Mouse (Mus musculus): ENCODE data around the gene Gng8.
A peak's percentile ranks its signal among the peaks of the same experiment; 100 is the strongest.

Gng8 gene

GRCm38 (mm10) chr7:16907842-16908241 lies 16.3 kb downstream of the Gng8 start:
- no peak for DNase-seq (ENCODE audit: low read depth in 1 of 2, low spot score in 2 of 2)

DNA sequence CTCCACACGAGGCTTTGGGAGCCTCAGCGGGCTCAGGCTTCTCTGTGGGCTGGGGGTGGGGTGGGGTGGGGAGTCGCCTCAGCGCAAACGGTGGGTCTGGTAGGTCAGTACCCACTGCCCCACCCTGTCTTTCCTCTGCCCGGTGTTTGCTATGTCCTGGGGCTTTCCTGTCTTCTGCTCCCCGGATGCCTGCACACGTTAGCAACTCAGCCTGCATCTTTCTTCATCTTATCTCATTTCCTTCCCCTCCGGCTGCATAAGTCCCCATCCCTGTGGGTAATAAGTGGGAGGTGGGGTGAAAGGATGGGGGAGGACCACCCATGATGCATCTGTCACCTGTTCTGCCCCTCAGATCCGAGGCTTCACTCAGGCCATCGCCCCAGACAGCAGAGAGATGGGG lies 16.8 kb downstream of the Gng8 start:
- DNase-seq (ENCODE audit: low read depth in 1 of 2, low spot score in 2 of 2), result no peak

GRCm38 (mm10) chr7:16908859-16909258 lies 17.3 kb downstream of the Gng8 start:
- no peak for DNase-seq (ENCODE audit: low read depth in 1 of 2, low spot score in 2 of 2)

DNA sequence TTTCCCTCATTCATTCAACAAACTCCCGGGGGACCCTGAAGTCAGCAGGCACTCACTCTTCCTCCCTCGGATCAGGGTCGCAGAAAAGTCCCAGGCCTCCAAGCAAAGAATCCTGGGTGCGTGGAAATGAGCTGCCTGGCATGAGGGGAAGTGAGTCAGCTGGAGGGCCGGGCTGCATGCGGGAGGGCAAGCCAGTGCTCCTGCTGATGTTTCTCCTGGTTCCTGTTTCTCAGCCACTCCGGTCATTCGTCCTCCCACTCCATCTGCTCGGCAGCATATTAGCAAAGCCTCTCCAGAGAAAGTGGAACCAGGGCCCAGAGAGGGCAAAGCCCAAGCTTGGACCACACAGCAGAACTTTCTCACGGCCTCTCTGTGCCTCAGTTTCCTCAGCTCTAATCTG lies 18.3 kb downstream of the Gng8 start:
- peak; percentile 40 to 57 for DNase-seq (ENCODE audit: low read depth in 1 of 2, low spot score in 2 of 2)

DNA sequence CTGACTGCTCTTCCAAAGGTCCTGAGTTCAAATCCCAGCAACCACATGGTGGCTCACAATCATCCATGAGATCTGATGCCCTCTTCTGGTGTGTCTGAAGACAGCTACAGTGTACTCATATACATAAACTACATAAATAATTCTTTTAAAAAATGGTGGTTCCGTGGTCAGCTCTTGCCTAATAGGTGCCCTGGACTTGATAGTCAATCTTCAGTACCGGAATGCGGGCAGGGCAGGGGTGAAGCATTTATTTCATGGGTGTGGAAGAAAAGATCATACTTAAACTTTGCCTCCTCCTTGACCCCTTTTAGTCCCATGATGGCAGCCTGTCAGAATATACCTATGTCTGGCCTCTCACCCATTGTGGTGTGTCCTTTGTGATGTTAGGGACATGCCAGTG lies 20.3 kb downstream of the Gng8 start:
- DNase-seq (ENCODE audit: low read depth in 1 of 2, low spot score in 2 of 2), result no peak

DNA sequence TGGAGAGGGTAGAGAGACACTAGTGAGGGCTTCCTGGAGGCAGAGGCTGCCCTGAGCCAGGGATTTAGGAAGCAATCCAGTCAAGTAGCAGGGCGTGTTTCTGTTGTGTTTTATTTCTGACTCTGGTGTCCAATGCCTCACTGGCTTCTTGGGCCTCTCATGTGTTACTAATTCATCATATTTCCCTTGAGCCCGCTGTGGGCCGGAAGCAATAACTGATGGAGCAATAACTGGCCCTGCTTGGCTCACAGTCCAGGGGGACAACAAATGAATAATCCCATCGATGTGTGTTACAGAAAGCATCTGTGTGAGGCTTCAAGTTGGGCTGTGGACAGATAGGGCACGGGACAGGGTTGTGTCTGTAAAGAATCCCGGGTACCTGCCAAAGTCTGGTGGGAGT lies 20.8 kb downstream of the Gng8 start:
- no peak for DNase-seq (ENCODE audit: low read depth in 1 of 2, low spot score in 2 of 2)

GRCm38 (mm10) chr7:16913806-16914452 lies 22.3 kb downstream of the Gng8 start:
- DNase-seq (ENCODE audit: low read depth in 1 of 2, low spot score in 2 of 2), result peak in 1 of 2 experiments; percentile 55

GRCm38 (mm10) chr7:16914453-16915343 lies 23.1 kb downstream of the Gng8 start:
- DNase-seq (ENCODE audit: low read depth in 1 of 2, low spot score in 2 of 2), result no peak

DNA sequence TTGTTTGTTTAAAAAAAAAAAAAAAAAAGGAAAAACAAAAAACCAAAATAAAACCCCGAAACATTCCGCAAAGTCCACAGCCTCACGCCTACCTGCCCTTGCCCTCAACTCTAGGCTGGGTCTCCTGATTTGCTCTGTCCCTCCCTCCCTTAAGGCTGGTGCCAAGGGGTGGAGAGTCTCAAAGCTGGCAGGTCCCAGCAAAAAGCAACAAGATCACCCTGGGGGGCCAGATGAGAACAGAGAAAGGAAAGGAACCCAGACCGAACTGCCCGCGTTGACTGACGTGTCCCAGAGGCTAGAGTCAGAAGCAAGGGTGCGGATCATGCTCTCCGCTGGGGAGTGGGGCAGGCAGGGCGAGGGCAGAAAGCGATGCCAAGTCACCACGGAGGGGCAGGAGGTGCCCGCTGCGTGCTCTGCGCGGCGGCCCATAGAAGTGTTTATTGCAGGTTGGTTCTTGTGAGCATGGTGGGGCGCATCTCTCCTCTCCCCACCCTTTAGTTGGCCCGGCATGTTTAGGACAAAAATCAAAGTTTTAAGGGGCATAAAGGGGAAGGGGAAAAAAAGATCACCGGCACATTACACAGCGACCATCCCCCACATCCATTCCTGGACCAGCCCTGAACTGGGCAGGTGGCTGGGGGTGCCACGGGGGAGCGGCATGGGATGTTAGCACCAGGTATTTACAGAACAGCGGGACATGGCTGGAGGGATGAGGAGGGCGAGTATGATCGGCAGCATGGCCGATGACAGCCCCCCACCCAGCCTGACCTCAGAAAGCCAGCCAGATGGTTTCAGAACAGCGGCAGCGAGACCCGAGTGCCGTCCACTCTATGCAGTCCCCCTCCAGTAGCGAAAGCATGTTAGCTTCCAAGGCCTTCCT lies 24.1 kb downstream of the Gng8 start:
- DNase-seq (ENCODE audit: low read depth in 1 of 2, low spot score in 2 of 2), result no peak

DNA sequence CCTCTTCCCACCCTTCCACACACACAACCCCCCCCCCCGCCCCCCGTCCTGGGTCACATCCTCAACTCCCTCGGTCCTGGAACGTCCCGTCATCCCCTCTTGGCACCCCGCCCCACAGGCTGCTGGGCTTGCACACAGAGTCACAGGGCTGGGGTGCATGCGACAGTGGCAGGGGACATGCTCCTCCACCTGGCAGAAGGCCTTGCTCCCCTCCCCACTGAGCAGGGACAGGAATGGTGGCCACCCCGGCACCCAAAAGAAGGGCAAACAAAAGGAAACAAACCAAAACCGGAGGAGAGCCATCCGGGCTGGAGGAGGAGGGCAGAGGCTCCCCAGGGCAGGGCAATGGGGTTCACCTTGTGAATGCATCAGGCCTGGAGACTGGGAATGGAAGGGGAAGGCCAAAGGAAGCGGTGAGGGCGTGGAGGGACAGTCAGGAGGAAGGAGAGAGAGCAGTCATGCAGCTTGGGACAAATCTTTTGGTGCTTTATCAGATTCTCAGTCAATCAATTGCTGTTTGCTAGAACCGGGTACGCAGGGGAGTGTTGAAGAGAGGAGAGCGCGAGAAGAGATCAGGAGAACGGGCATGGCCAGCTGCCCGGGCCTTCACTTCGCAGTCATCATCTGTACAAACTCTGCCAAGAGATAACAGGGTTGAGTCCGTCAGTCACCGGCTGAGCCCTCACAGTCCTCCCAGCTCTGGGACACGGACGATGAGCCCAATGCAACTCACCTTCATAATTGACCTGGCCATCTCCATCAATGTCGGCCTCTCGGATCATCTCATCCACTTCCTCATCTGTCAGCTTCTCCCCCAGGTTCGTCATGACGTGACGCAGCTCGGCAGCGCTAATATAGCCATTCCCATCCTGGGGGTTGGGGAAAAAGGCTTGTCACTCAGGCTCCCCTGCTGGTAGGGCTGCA lies 25.0 kb downstream of the Gng8 start:
- no peak for DNase-seq (ENCODE audit: low read depth in 1 of 2, low spot score in 2 of 2)

DNA sequence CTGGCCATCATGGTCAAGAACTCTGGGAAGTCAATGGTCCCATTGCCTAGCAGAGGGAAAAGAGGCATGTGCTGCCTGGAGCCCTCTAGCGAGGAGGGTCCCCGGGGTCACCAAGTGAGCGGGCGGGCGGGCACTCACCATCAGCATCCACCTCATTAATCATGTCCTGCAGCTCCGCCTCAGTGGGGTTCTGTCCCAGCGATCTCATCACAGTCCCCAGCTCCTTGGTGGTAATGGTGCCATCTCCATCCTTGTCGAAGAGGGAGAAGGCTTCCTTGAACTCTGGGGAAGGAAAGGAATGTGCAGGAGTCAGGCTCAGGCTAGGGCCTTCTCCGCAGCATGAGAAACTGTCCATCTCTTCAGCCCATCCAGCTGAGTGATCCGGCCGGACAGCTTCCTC lies 25.9 kb downstream of the Gng8 start:
- no peak for DNase-seq (ENCODE audit: low read depth in 1 of 2, low spot score in 2 of 2)

DNA sequence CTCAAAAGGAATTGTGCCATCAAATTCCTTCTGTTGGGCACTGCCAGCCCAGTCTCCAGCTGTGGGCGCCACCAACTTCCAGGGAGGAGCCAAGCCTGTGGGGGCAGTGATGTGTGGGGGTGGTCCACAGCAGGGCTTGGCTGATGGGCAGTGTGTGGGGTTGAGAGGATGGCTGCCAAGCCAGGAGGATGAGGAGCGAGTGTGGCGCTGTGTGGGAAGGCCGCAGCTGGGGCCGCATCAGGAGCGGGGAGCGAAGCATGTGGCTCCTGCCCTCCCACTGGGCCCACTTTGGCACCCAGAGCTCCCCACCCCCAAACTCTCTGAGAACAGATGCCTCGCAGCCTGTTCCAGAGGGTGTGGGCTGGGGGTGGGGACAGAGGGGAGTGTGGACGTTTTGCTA lies 26.4 kb downstream of the Gng8 start:
- DNase-seq (ENCODE audit: low read depth in 1 of 2, low spot score in 2 of 2), result no peak

- DNase-seq (ENCODE audit: low read depth in 1 of 2, low spot score in 2 of 2), result no peak
These were observed 27.1 kb downstream of the Gng8 start for GRCm38 (mm10) chr7:16918670-16919069.

DNA sequence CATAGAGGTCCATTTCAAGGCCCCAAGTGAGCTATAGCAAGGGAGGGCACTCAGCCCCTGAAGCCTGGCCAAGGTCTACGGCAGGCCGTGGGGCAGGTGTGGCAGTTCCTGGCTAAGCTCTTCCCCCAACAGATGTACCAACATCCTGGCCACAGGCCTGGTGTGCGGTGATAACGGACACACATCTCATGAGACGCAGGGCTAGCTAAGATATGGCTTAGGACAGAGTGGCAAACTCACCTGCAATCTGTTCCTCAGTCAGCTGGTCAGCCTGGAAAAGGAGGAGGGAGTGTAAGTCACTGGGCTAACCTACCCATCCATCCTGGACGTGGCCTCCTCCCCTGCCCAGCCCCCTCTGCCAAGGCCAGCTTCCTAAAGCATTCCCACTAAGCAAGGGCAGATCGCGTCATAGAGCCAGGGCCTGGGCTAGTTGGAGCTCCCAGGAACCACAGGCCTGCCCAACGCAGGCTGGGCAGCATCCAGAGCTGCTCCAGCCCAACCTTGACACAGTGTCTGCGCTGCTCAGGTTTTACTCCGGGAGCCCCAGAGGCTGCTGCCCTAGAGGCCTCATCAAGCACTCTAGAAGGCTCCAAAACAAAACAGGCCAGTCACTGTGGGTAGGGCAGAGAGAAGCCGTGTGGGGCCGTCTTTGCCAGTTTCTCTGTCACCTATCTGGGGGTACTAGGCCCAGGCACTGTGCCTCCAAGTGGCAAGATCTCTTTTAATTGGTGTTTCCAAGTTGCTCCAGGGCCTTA lies 28.0 kb downstream of the Gng8 start:
- DNase-seq (ENCODE audit: low read depth in 1 of 2, low spot score in 2 of 2), result no peak

- DNase-seq (ENCODE audit: low read depth in 1 of 2, low spot score in 2 of 2), result no peak
These were observed 28.6 kb downstream of the Gng8 start for GRCm38 (mm10) chr7:16920150-16920579.

DNA sequence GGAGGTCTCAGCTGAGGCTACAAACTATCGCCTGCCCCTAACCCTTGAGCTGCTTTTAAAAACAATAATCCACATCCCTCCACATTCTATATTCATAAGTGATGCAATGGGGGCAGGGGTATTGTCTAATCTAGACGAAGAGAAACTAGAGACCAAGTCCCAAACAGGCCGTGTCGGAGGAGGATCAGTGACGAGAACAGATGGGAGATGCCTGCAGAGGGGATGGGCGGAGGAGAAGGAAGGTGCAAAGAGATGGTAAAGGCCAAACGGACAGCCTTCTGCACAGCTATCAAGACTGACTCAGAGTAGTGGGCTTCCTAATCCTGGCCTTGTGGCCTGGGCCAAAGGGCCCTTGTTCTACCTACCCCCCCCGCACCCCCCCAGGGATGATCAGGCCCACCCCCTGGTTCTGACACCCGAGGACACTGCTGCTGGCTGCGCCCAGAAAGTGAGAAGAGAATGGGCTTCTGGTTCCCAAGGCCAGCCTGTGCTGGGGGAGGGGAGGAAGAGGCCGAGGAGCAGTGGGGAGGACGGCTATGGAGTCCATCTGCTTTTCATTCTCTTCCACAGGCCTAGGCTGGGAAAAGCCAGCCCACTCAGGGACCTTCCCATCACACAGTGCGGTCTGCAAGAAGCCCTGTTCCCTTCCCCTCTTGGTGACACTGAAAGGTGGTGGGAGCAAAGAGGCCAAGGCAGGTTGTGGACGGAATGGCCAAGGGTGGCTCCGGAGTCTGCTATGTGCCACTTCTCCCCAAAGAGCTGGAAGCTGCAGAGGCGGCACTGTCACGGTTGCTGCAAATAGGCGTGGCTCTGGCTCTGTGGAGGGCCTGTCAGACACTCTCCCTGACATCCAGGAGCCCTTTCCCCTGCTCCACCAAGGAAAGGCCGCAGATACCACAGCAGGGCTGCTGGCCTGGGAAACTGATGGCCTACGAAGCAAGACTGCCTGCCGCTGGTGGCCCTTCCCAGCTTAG lies 29.5 kb downstream of the Gng8 start:
- no peak for DNase-seq (ENCODE audit: low read depth in 1 of 2, low spot score in 2 of 2)

GRCm38 (mm10) chr7:16921881-16922335 lies 30.3 kb downstream of the Gng8 start:
- DNase-seq (ENCODE audit: low read depth in 1 of 2, low spot score in 2 of 2), result no peak

DNA sequence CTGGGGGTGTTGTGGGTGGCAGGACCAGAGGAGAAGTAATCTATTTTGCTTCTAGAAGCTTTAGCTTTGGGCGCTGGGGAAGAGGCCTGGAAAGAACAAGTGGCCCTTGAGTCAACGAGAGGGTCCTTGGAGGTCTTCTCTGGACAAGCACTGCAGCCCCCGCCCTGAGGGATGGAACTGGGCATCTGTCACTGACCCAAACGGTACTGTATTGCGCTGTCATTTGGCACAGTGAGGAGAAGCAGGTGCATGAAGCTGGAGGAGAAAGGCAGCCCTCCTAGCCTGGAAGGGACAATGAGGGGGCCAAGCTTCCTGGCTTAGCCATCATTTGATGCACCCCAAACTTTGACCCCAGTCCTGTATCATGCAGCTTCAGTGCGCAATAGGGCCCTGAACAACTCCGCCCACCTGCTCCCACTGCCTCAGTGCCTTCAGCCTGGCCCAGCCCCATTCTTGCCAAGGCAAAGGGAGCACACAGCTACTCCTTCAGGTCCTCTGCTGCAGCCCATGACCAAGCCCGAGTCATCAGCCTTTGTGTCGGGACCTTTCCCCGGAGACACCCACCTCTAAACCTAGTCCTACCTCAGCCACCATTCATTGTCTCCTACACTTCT lies 30.9 kb downstream of the Gng8 start:
- no peak for DNase-seq (ENCODE audit: low read depth in 1 of 2, low spot score in 2 of 2)
